Mouse (Mus musculus) midbrain, embryonic 15.5 days (tissue): ENCODE results near the gene N4bp2l2. TPM values are rescaled to one million over a fixed set of nuclear protein-coding genes. Genes with fewer than 3 reads are reported as not detected.
A peak's percentile ranks its signal among the peaks of the same experiment; 100 is the strongest.
"Not testable (repeated sequence)": the region's sequence is repeated elsewhere in the genome, so short reads cannot be mapped to it uniquely, and the experiment has no call there.

Experiments
- ATAC-seq: fragments of 200-750 bp; cut with Nextera tagmentation; replicated peaks from 2 replicates; pipeline ENCODE4 v1.8.0; 2017; ENCODE audit warnings: moderate TSS enrichment
- H3K27ac ChIP-seq: fragments of 300-500 bp; sonication (generic); 2 replicates; pipeline ENCODE4 v1.5.1; 2015; ENCODE audit warnings: mild to moderate bottlenecking, inconsistent platforms
- H3K27me3 ChIP-seq: fragments of 300-500 bp; sonication (generic); replicated peaks from 2 replicates; pipeline ENCODE4 v1.6.1; 2015; ENCODE audit warnings: inconsistent platforms
- H3K36me3 ChIP-seq: fragments of 300-500 bp; sonication (generic); replicated peaks from 2 replicates; pipeline ENCODE4 v1.6.1; 2015; ENCODE audit warnings: inconsistent platforms
- H3K4me1 ChIP-seq: fragments of 300-500 bp; sonication (generic); 2 replicates; pipeline ENCODE4 v1.6.1; 2015; ENCODE audit warnings: inconsistent platforms
- H3K4me2 ChIP-seq: fragments of 300-500 bp; sonication (generic); 2 replicates; pipeline ENCODE4 v1.6.1; 2015; ENCODE audit warnings: inconsistent platforms, mild to moderate bottlenecking, moderate library complexity
- H3K4me3 ChIP-seq: fragments of 300-500 bp; sonication (generic); 2 replicates; pipeline ENCODE4 v1.5.1; 2015; ENCODE audit warnings: mild to moderate bottlenecking, inconsistent platforms
- H3K9ac ChIP-seq: fragments of 300-500 bp; sonication (generic); 2 replicates; pipeline ENCODE4 v1.6.1; 2015; ENCODE audit warnings: mild to moderate bottlenecking, inconsistent platforms
- H3K9me3 ChIP-seq: fragments of 300-500 bp; sonication (generic); 2 replicates; pipeline ENCODE4 v1.6.1; 2016; ENCODE audit warnings: inconsistent platforms
- WGBS: fragments of 180-500 bp; shearing (Covaris S2); methylation state at CpG from one replicate; pipeline ENCODE4 v1.1.7; 2015; ENCODE audit warnings: mixed read lengths; 5-methylcytosine and 5-hydroxymethylcytosine counted together
- polyA plus RNA-seq: library from polyadenylated mRNA; unstranded; fragments of >200 nt; fragmentation: Nextera tagmentation; extraction: Ambion mirVana; gene quantifications from 2 replicates; pipeline ENCODE4 v1.2.1, GENCODE M21; 2015

N4bp2l2 gene
- polyA plus RNA-seq, 1 experiment from 2014 or later, result 27.3 TPM

GRCm38 (mm10) chr5:150672343-150672742 lies 6.4 kb upstream of the N4bp2l2 start:
- H3K4me1 ChIP-seq, result peaks cover 19% of the 10 kb centered on the region
- H3K27ac ChIP-seq, result no peak overlapping the region
- 92% methylated on average over 7 of the region's 7 CpGs for WGBS
- no peaks in the 10 kb centered on the region for H3K9me3 ChIP-seq
- H3K4me2 ChIP-seq, result no peak overlapping the region
- no peaks in the 10 kb centered on the region for H3K27me3 ChIP-seq
- H3K36me3 ChIP-seq, result no peaks in the 10 kb centered on the region
- H3K4me3 ChIP-seq, result no peak overlapping the region
- no peak for ATAC-seq
- H3K9ac ChIP-seq, result no peak overlapping the region

GRCm38 (mm10) chr5:150668731-150669130 lies 2.7 kb upstream of the N4bp2l2 start:
- no peaks in the 10 kb centered on the region for H3K9me3 ChIP-seq
- H3K4me2 ChIP-seq, result no peak overlapping the region
- ATAC-seq, result no peak
- no peak overlapping the region for H3K27ac ChIP-seq
- H3K9ac ChIP-seq, result no peak overlapping the region
- peaks cover 6% of the 10 kb centered on the region; the same call in 1 of the 2 replicates for H3K4me1 ChIP-seq
- no peaks in the 10 kb centered on the region for H3K27me3 ChIP-seq
- H3K36me3 ChIP-seq, result no peaks in the 10 kb centered on the region
- no peak overlapping the region for H3K4me3 ChIP-seq
- 61% methylated on average over 4 of the region's 4 CpGs for WGBS

- peak overlapping the region; percentile 90 for H3K27ac ChIP-seq
- H3K9me3 ChIP-seq, result no peaks in the 10 kb centered on the region
- WGBS, result under 1% methylated on average over 52 of the region's 52 CpGs
- H3K36me3 ChIP-seq, result peaks cover 7% of the 10 kb centered on the region; the same call in 1 of the 2 replicates
- no peaks in the 10 kb centered on the region for H3K27me3 ChIP-seq
- H3K4me2 ChIP-seq, result peak overlapping the region; percentile 67
- peak overlapping the region; percentile 92 for H3K9ac ChIP-seq
- H3K4me3 ChIP-seq, result peak overlapping the region; percentile 96
- H3K4me1 ChIP-seq, result peaks cover 21% of the 10 kb centered on the region
- ATAC-seq, result peak; percentile 97
These were observed 640 bp downstream of the N4bp2l2 start for GRCm38 (mm10) chr5:150665132-150665954.

- peak overlapping the region; percentile 67 for H3K4me2 ChIP-seq
- peaks cover 7% of the 10 kb centered on the region; the same call in 1 of the 2 replicates for H3K36me3 ChIP-seq
- H3K4me1 ChIP-seq, result peaks cover 23% of the 10 kb centered on the region
- no peaks in the 10 kb centered on the region for H3K9me3 ChIP-seq
- no peak for ATAC-seq
- WGBS, result under 1% methylated on average over 10 of the region's 10 CpGs
- H3K27me3 ChIP-seq, result no peaks in the 10 kb centered on the region
- H3K9ac ChIP-seq, result peak overlapping the region; percentile 92
- peak overlapping the region; percentile 96 for H3K4me3 ChIP-seq
- peak overlapping the region; percentile 90 for H3K27ac ChIP-seq
These were observed 1.2 kb downstream of the N4bp2l2 start for GRCm38 (mm10) chr5:150664794-150665131.

- H3K9ac ChIP-seq, ATAC-seq, H3K27ac ChIP-seq, H3K4me3 ChIP-seq, H3K27me3 ChIP-seq, H3K36me3 ChIP-seq, H3K9me3 ChIP-seq, H3K4me2 ChIP-seq: not testable (repeated sequence)
- H3K4me1 ChIP-seq, result peaks cover 26% of the 10 kb centered on the region
- 94% methylated on average over 7 of the region's 7 CpGs for WGBS
These were observed 2.1 kb downstream of the N4bp2l2 start for GRCm38 (mm10) chr5:150663926-150664325.

GRCm38 (mm10) chr5:150660296-150660695 lies 5.7 kb downstream of the N4bp2l2 start:
- not testable (repeated sequence) for H3K27ac ChIP-seq, H3K9me3 ChIP-seq, H3K27me3 ChIP-seq, H3K4me3 ChIP-seq, ATAC-seq, H3K36me3 ChIP-seq, H3K9ac ChIP-seq
- Histone ChIP-seq H3K4me1 (peaks cover 47% of the 10 kb centered on the region), H3K4me2 (0 out of 2 replicates have a peak overlapping the region, but pooled peaks have one; percentile 8)
- WGBS, result 97% methylated on average over 3 of the region's 3 CpGs

GRCm38 (mm10) chr5:150659425-150659824 lies 6.6 kb downstream of the N4bp2l2 start:
- peaks cover 49% of the 10 kb centered on the region for H3K4me1 ChIP-seq
- H3K9ac ChIP-seq, ATAC-seq, H3K4me2 ChIP-seq, H3K4me3 ChIP-seq, H3K36me3 ChIP-seq, H3K27ac ChIP-seq, H3K27me3 ChIP-seq, H3K9me3 ChIP-seq: not testable (repeated sequence)
- 92% methylated on average over 6 of the region's 6 CpGs for WGBS

GRCm38 (mm10) chr5:150654548-150654947 lies 11.4 kb downstream of the N4bp2l2 start:
- Histone ChIP-seq H3K9me3 (no peaks in the 10 kb centered on the region), H3K4me3 (no peak overlapping the region), H3K27me3 (no peaks in the 10 kb centered on the region), H3K9ac (no peak overlapping the region), H3K27ac (no peak overlapping the region), H3K4me2 (no peak overlapping the region), H3K36me3 (no peaks in the 10 kb centered on the region), H3K4me1 (peaks cover 25% of the 10 kb centered on the region)
- ATAC-seq, result no peak

- ATAC-seq, result no peak
- whole genome bisulfite sequencing, result 89% methylated on average over 2 of the region's 2 CpGs
These were observed 13.4 kb downstream of the N4bp2l2 start for GRCm38 (mm10) chr5:150652578-150652977.

GRCm38 (mm10) chr5:150644926-150645325 lies 21.1 kb downstream of the N4bp2l2 start:
- no peak overlapping the region for H3K4me3 ChIP-seq
- no peak overlapping the region for H3K4me2 ChIP-seq
- H3K27ac ChIP-seq, result no peak overlapping the region
- H3K9me3 ChIP-seq, result no peaks in the 10 kb centered on the region
- ATAC-seq, result no peak
- H3K27me3 ChIP-seq, result no peaks in the 10 kb centered on the region
- WGBS, result 96% methylated on average over 4 of the region's 4 CpGs
- no peaks in the 10 kb centered on the region for H3K4me1 ChIP-seq
- peaks cover 5% of the 10 kb centered on the region; the same call in 1 of the 2 replicates for H3K36me3 ChIP-seq
- no peak overlapping the region for H3K9ac ChIP-seq

More at GRCm38 (mm10) chr5:150652578-150652977, 13.4 kb downstream of the N4bp2l2 start:
- H3K4me3 ChIP-seq, result no peak overlapping the region
- no peaks in the 10 kb centered on the region for H3K9me3 ChIP-seq
- no peaks in the 10 kb centered on the region for H3K27me3 ChIP-seq
- no peaks in the 10 kb centered on the region for H3K36me3 ChIP-seq
- H3K9ac ChIP-seq, result no peak overlapping the region
- no peak overlapping the region for H3K27ac ChIP-seq
- H3K4me1 ChIP-seq, result peaks cover 11% of the 10 kb centered on the region
- no peak overlapping the region for H3K4me2 ChIP-seq

- ATAC-seq, H3K4me2 ChIP-seq, H3K4me1 ChIP-seq, H3K4me3 ChIP-seq, H3K36me3 ChIP-seq, H3K9me3 ChIP-seq, H3K27me3 ChIP-seq, H3K27ac ChIP-seq, H3K9ac ChIP-seq: not testable (repeated sequence)
- 98% methylated on average over 4 of the region's 4 CpGs for whole genome bisulfite sequencing
These were observed 22.6 kb downstream of the N4bp2l2 start for GRCm38 (mm10) chr5:150643390-150643789.

- WGBS, result 91% methylated on average over 3 of the region's 3 CpGs
- Histone ChIP-seq H3K27me3 (no peaks in the 10 kb centered on the region), H3K4me2 (no peak overlapping the region), H3K9me3 (no peaks in the 10 kb centered on the region), H3K4me1 (no peaks in the 10 kb centered on the region), H3K9ac (no peak overlapping the region), H3K27ac (no peak overlapping the region), H3K4me3 (no peak overlapping the region), H3K36me3 (peaks cover 7% of the 10 kb centered on the region; the same call in 1 of the 2 replicates)
- no peak for ATAC-seq
These were observed 24.5 kb downstream of the N4bp2l2 start for GRCm38 (mm10) chr5:150641440-150641839.

GRCm38 (mm10) chr5:150629692-150630091 lies 36.3 kb downstream of the N4bp2l2 start:
- H3K4me3 ChIP-seq, result no peak overlapping the region
- H3K27me3 ChIP-seq, result no peaks in the 10 kb centered on the region
- no peak overlapping the region for H3K9ac ChIP-seq
- H3K4me1 ChIP-seq, result no peaks in the 10 kb centered on the region
- H3K9me3 ChIP-seq, result no peaks in the 10 kb centered on the region
- no peak overlapping the region for H3K27ac ChIP-seq
- ATAC-seq, result no peak
- WGBS, result 83% methylated on average over 2 of the region's 2 CpGs
- H3K36me3 ChIP-seq, result peaks cover 2% of the 10 kb centered on the region; the same call in 1 of the 2 replicates
- H3K4me2 ChIP-seq, result no peak overlapping the region
